Mouse (Mus musculus) bone marrow macrophage, adult 2 months (primary cell): ENCODE data around the gene Pdzrn3.

ENCODE experiments used
- CTCF ChIP-seq: IDR thresholded peaks from 2 replicates; pipeline ENCODE4 v1.5.1; 2012; ENCODE audit warnings: low read depth, mild to moderate bottlenecking, low read length, moderate library complexity
- POLR2A ChIP-seq: IDR thresholded peaks from 2 replicates; pipeline ENCODE4 v1.6.1; 2012; ENCODE audit warnings: mild to moderate bottlenecking, low read depth, low read length, borderline replicate concordance

DNA sequence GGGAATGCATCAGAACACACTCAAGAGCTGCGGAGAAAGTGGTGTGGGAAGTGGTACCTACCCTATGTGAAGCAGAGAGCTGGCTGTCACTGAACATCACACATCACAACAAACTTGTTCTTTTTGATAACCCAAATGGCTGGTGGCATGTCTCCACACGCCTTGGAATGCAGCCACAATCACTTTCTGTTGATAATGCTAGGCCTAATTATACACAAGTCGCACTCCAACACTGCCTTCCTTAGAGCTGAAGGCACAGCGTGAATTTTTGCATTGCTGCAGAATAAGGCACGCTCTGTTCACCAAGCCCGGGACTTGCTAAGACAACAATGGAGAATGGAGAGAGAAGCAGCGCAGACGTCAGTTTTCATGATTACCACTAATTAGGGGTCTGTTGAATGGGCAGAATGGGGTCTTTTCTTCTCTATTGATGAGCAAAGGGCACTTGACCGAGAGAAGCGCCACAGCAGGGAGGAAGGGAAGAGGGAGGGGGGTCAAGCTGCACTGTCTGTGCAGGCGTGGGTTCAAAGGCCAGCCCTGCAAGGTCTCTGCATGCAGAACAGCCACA, 69.6 kb downstream of the Pdzrn3 start:
- TF ChIP-seq CTCF: no peak
- no peak for TF ChIP-seq POLR2A
